Mouse (Mus musculus): ENCODE measurements around the gene Slc7a11. TPM values are rescaled to one million over a fixed set of nuclear protein-coding genes. Genes with fewer than 3 reads are reported as not detected.

The Slc7a11 gene
- polyA plus RNA-seq, 1 experiment from 2014 or later, result 0.11 TPM

GRCm38 (mm10) chr3:50116266-50116665 lies 327.1 kb downstream of the Slc7a11 start:
- Histone ChIP-seq H3K4me1 (ENCODE audit: insufficient read depth) (no peaks in the 10 kb centered on the region), H3K27me3 (ENCODE audit: insufficient read depth, low read length) (no peaks in the 10 kb centered on the region), H3K4me3 (ENCODE audit: low read depth, low read length) (no peak overlapping the region), H3K4me2 (no peak overlapping the region), H3K36me3 (ENCODE audit: insufficient read depth) (no peaks in the 10 kb centered on the region), H3K9ac (no peak overlapping the region), H3K9me3 (ENCODE audit: low read depth, low read length) (no peaks in the 10 kb centered on the region), H3K27ac (ENCODE audit: low read depth) (no peak overlapping the region)
- DNase-seq (peak; percentile 49), ATAC-seq (ENCODE audit: insufficient read depth) (no peak)
- 34% methylated on average over 1 of the region's 1 CpGs for WGBS
- no peak for TF ChIP-seq CTCF (IDR thresholded peaks at IDR 0.05; ENCODE audit: low read depth)

GRCm38 (mm10) chr3:50105509-50105908 lies 337.9 kb downstream of the Slc7a11 start:
- Histone ChIP-seq H3K4me2 (no peak overlapping the region), H3K27me3 (ENCODE audit: insufficient read depth, low read length) (no peaks in the 10 kb centered on the region), H3K9ac (no peak overlapping the region), H3K4me1 (ENCODE audit: insufficient read depth) (no peaks in the 10 kb centered on the region), H3K36me3 (ENCODE audit: insufficient read depth) (no peaks in the 10 kb centered on the region), H3K27ac (ENCODE audit: low read depth) (no peak overlapping the region), H3K9me3 (ENCODE audit: low read depth, low read length) (no peaks in the 10 kb centered on the region), H3K4me3 (ENCODE audit: low read depth, low read length) (no peak overlapping the region)
- no peak for TF ChIP-seq CTCF (IDR thresholded peaks at IDR 0.05; ENCODE audit: low read depth)
- ATAC-seq (ENCODE audit: insufficient read depth) (no peak), DNase-seq (no peak)
- WGBS, result 75% methylated on average over 6 of the region's 6 CpGs

- H3K27me3 ChIP-seq (ENCODE audit: insufficient read depth, low read length), result no peaks in the 10 kb centered on the region
- ATAC-seq (ENCODE audit: insufficient read depth), result peak; percentile 73; the same call in 1 of the 2 replicates
Observed at GRCm38 (mm10) chr3:50094404-50095092, 348.9 kb downstream of the Slc7a11 start.

GRCm38 (mm10) chr3:50076979-50077378 lies 366.4 kb downstream of the Slc7a11 start:
- no peak for ATAC-seq (ENCODE audit: insufficient read depth)
- Histone ChIP-seq H3K9ac (no peak overlapping the region), H3K27me3 (ENCODE audit: insufficient read depth, low read length) (no peaks in the 10 kb centered on the region), H3K4me2 (no peak overlapping the region), H3K9me3 (ENCODE audit: low read depth, low read length) (no peaks in the 10 kb centered on the region), H3K4me3 (ENCODE audit: low read depth, low read length) (no peak overlapping the region), H3K27ac (ENCODE audit: low read depth) (no peak overlapping the region), H3K4me1 (ENCODE audit: insufficient read depth) (no peaks in the 10 kb centered on the region), H3K36me3 (ENCODE audit: insufficient read depth) (no peaks in the 10 kb centered on the region)
- 17% methylated on average over 7 of the region's 7 CpGs for whole genome bisulfite sequencing
- TF ChIP-seq CTCF (IDR thresholded peaks at IDR 0.05; ENCODE audit: low read depth), result peak; percentile 81
- DNase-seq, result peak; percentile 89

More at GRCm38 (mm10) chr3:50094404-50095092, 348.9 kb downstream of the Slc7a11 start:
- DNase-seq, result peak; percentile 65
- Histone ChIP-seq H3K9me3 (ENCODE audit: low read depth, low read length) (no peaks in the 10 kb centered on the region), H3K27ac (ENCODE audit: low read depth) (no peak overlapping the region), H3K4me2 (no peak overlapping the region), H3K9ac (no peak overlapping the region), H3K4me3 (ENCODE audit: low read depth, low read length) (no peak overlapping the region), H3K36me3 (ENCODE audit: insufficient read depth) (no peaks in the 10 kb centered on the region), H3K4me1 (ENCODE audit: insufficient read depth) (no peaks in the 10 kb centered on the region)
- no peak for TF ChIP-seq CTCF (IDR thresholded peaks at IDR 0.05; ENCODE audit: low read depth)
- 41% methylated on average over 7 of the region's 7 CpGs for WGBS

- Histone ChIP-seq H3K4me3 (ENCODE audit: low read depth, low read length) (no peak overlapping the region), H3K36me3 (ENCODE audit: insufficient read depth) (no peaks in the 10 kb centered on the region), H3K27me3 (ENCODE audit: insufficient read depth, low read length) (no peaks in the 10 kb centered on the region), H3K4me1 (ENCODE audit: insufficient read depth) (no peaks in the 10 kb centered on the region), H3K9ac (no peak overlapping the region), H3K4me2 (no peak overlapping the region), H3K9me3 (ENCODE audit: low read depth, low read length) (no peaks in the 10 kb centered on the region), H3K27ac (ENCODE audit: low read depth) (no peak overlapping the region)
- WGBS, result 87% methylated on average over 4 of the region's 4 CpGs
- DNase-seq (no peak), ATAC-seq (ENCODE audit: insufficient read depth) (no peak)
- TF ChIP-seq CTCF (IDR thresholded peaks at IDR 0.05; ENCODE audit: low read depth), result no peak
Observed at GRCm38 (mm10) chr3:50063396-50063795, 380.0 kb downstream of the Slc7a11 start.

- no peak overlapping the region for H3K9ac ChIP-seq
- no peak overlapping the region for H3K27ac ChIP-seq (ENCODE audit: low read depth)
- WGBS, result 37% methylated on average over 5 of the region's 5 CpGs
- DNase-seq (peak; percentile 26), ATAC-seq (ENCODE audit: insufficient read depth) (no peak)
- no peaks in the 10 kb centered on the region for H3K27me3 ChIP-seq (ENCODE audit: insufficient read depth, low read length)
- no peak overlapping the region for H3K4me3 ChIP-seq (ENCODE audit: low read depth, low read length)
- no peak for TF ChIP-seq CTCF (IDR thresholded peaks at IDR 0.05; ENCODE audit: low read depth)
- H3K4me1 ChIP-seq (ENCODE audit: insufficient read depth), result no peaks in the 10 kb centered on the region
- no peaks in the 10 kb centered on the region for H3K36me3 ChIP-seq (ENCODE audit: insufficient read depth)
- no peak overlapping the region for H3K4me2 ChIP-seq
- no peaks in the 10 kb centered on the region for H3K9me3 ChIP-seq (ENCODE audit: low read depth, low read length)
Observed at GRCm38 (mm10) chr3:50044666-50045065, 398.7 kb downstream of the Slc7a11 start.

- no peak for DNase-seq
- no peak for ATAC-seq (ENCODE audit: insufficient read depth)
- H3K4me3 ChIP-seq (ENCODE audit: low read depth, low read length), result no peak overlapping the region
Observed at GRCm38 (mm10) chr3:50044160-50044559, 399.3 kb downstream of the Slc7a11 start.

More at GRCm38 (mm10) chr3:50044160-50044559, 399.3 kb downstream of the Slc7a11 start:
- H3K4me1 ChIP-seq (ENCODE audit: insufficient read depth), result no peaks in the 10 kb centered on the region
- no peaks in the 10 kb centered on the region for H3K27me3 ChIP-seq (ENCODE audit: insufficient read depth, low read length)
- H3K27ac ChIP-seq (ENCODE audit: low read depth), result no peak overlapping the region
- no peak overlapping the region for H3K4me2 ChIP-seq
- no peak for TF ChIP-seq CTCF (IDR thresholded peaks at IDR 0.05; ENCODE audit: low read depth)
- H3K9me3 ChIP-seq (ENCODE audit: low read depth, low read length), result no peaks in the 10 kb centered on the region
- no peaks in the 10 kb centered on the region for H3K36me3 ChIP-seq (ENCODE audit: insufficient read depth)
- H3K9ac ChIP-seq, result no peak overlapping the region
